Mouse (Mus musculus): ENCODE data around the gene Slc31a1.

Slc31a1 gene

GRCm38 (mm10) chr4:62407730-62408582 lies 47.4 kb downstream of the Slc31a1 start:
- peak; percentile 23 for DNase-seq (ENCODE audit: low read depth, low spot score)

GRCm38 (mm10) chr4:62408601-62409282 lies 48.2 kb downstream of the Slc31a1 start, which contains the start of the genes Cdc26 and Prpf4:
Cdc26 (minus strand) TSS chr4:62408642.
Prpf4 (plus strand) TSS chr4:62408797.
- DNase-seq (ENCODE audit: low read depth, low spot score), result peak; percentile 97

DNA sequence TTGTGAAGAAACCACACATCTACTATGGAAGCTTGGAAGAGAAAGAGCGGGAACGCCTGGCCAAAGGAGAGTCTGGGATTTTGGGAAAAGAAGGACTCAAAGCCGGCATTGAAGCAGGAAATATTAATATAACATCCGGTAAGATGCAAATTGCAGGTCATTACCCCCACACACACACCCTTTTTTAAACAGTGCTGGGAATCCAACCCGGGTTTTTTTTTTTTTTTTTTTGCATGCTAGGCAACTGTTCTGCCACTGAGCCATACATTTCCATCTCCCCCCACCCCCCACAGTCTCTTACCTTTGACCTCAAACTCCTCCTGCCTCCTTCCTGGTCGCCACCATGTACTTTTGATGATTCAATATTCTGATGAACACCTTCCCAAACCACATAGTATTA lies 49.1 kb downstream of the Slc31a1 start:
- DNase-seq (ENCODE audit: low read depth, low spot score), result no peak

DNA sequence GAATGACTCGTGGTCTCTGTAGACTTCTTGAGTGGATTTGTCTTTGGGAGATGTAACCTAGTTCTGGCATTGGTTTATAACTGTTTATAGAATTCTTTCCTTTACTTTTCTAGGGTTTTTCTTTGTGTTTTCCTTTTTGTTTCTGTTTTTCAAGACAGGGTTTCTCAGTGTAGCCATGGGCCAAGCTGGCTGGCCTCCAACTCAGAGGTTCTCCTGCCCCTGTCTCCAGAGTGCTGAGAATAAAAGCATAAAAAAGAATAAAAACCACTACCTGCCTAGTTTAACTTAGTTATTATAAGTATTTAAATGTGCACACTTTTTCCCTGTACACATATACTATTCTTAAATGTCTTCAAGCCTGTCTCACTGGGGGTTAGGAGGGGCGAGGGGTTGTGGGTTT lies 49.8 kb downstream of the Slc31a1 start:
- DNase-seq (ENCODE audit: low read depth, low spot score), result no peak

- DNase-seq (ENCODE audit: low read depth, low spot score), result no peak
Observed at GRCm38 (mm10) chr4:62411606-62412005, 51.1 kb downstream of the Slc31a1 start.

- no peak for DNase-seq (ENCODE audit: low read depth, low spot score)
Observed at GRCm38 (mm10) chr4:62418448-62418847, 57.9 kb downstream of the Slc31a1 start.

GRCm38 (mm10) chr4:62419091-62419490 lies 58.6 kb downstream of the Slc31a1 start:
- DNase-seq (ENCODE audit: low read depth, low spot score), result no peak

DNA sequence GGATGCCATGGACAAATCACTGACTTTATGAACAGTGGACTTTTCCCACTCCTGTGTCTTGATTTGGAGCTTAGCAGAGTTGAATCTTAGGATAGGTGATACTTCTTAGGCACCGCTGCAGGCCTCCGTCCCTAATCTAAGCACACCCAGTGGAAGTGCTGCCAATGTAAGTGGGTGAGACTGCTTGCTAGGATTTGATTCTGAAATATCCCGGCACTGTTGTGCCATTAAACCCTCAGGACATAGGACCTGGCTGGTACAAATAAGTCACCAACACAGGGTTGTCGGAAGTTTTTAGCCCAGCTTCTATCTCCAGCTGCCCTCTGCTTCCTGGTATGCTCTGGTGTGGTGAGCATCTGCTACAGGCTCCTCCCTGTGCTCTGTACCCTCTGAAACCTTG lies 65.4 kb downstream of the Slc31a1 start:
- DNase-seq (ENCODE audit: low read depth, low spot score), result no peak

DNA sequence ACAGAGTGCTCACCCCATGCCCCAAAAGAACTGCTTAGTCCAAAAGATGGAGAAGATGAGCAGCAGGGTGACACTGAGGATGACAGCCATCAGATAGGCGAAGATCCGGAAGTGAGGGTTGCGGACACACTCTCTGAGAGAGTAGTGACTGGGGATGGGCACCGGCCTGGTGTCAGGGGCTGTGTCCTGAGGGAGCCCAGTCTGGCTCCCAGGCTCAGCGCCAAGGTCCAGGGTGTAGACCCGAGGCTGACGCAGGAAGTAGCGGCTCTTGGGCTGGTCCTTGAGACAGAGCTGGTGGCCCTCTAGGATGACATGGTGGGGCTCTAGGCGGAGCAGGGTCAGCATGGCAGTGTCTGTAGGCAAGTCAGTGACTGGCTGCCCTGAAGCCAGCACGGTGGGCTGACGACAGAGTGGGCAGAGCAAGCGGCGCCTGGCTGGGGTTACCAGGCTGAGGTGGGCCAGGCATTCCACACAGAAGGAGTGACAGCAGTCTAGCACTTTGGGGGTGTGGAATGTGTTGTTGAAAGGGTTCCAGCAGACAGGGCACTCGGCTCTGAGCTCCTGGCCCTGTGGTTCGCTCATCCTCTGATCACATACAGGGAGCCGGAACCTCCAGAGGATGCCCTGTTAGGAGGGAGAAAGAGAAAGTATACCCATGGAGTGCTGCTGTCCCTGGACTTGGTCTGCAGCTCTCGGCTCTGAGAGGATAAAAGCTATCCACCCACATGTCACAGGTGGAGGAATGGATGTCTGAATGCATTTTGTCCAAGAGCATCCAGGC lies 67.6 kb downstream of the Slc31a1 start:
- DNase-seq (ENCODE audit: low read depth, low spot score), result no peak

- no peak for DNase-seq (ENCODE audit: low read depth, low spot score)
Observed at GRCm38 (mm10) chr4:62429616-62430015, 69.1 kb downstream of the Slc31a1 start.

DNA sequence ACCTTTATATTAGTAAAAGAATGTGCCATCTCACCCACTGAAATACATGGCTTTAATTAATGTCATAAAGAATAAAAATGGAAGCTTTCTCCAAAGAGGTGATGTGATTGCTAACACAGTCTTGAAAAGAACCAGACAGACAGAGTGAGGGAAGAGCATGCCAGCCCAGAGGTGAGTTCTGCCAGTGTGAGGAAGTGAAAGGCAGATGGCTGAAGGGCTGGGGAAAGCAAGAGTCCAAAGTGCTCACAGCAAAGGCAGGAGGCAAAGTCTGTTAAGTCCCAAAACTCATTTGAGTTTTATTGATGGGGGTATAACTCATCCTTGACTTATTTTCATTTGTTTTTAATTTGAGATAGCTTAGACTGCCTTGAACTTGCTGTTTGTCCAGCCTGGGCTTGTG lies 70.2 kb downstream of the Slc31a1 start:
- DNase-seq (ENCODE audit: low read depth, low spot score), result no peak

DNA sequence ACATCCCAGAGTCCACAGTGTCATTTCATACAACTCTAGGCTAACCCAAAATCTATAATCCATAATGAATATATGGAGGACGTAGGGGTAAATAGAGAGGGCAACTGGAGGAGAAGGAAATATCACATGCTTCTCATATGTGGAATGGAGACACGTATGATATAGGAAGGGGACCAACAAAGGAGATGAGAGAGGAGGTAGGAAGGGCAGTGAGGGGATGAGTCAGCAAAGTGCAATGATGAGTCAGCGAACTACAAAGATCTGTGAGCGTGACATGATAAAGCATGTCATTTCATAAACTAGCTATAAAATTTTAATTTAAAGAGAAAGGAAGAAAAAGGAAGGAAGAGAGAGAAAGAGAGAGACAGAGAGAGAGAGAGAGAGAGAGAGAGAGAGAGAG lies 71.0 kb downstream of the Slc31a1 start:
- DNase-seq (ENCODE audit: low read depth, low spot score), result no peak

DNA sequence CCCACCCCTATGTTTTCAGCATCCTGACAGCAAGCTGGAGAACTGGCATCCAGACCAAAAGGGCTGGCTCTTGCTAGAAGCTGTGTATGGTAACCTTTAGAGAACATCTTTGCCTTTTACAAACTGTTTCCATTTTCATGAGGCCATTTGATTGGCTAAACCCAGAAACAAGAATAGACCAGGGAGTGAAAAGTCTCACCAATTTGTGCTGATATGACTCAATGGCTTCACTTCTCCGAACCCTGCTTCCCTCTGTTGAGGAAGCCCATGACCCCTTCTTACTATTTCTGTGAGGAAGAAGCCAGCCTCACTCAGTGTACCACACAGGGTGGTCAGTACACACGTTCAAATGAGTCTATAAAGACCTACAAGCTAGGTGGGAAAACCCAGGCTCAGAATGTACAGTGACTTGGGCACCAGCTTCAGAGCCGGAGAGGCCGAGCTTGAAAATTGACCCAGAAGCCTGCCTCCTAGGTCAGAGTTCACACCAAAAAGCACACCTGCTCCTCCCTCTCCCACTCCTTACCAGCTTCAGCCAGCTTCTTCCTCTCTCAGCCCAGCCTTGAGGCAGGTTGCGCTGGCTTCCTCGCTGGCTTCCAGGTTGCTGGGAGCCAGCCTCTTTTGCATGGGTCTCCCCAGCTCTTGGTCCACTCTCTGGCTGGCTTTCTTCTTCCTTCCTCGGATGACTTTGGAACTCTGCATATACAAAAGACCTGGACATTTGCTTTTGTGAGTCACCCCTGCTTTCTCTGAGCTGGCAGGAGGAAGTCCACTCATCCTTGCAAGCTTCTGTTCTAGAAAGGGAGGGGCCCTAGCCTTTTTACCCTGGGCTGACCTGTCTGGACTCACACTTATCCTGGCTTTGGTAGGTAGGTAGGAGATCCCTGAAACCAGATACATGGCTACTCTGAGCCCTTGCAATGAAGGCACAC lies 73.7 kb downstream of the Slc31a1 start:
- no peak for DNase-seq (ENCODE audit: low read depth, low spot score)

DNA sequence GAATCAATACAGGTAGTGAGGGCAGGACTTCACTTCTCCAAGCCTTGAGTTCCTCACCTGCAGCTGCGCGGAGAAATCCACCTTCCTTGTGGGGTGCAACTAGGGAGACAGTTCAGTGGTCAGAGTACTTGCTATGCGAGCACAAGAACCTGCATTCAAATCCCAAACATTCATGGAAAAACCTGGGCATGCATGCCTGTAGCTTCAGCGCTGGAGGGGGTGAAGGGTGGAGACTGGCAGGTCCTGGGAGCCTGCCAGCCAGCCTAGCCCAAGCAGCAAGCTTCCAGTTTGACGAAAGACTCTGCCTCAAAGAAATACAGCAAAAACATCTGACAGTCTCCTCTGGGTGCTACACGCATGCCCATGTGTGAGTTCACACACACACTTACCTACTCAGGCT lies 74.6 kb downstream of the Slc31a1 start, which contains the start of gene Rnf183:
Gene Rnf183, minus strand, starts transcription at position 172 of the 400 bp plus-strand sequence.
- DNase-seq (ENCODE audit: low read depth, low spot score), result no peak

DNA sequence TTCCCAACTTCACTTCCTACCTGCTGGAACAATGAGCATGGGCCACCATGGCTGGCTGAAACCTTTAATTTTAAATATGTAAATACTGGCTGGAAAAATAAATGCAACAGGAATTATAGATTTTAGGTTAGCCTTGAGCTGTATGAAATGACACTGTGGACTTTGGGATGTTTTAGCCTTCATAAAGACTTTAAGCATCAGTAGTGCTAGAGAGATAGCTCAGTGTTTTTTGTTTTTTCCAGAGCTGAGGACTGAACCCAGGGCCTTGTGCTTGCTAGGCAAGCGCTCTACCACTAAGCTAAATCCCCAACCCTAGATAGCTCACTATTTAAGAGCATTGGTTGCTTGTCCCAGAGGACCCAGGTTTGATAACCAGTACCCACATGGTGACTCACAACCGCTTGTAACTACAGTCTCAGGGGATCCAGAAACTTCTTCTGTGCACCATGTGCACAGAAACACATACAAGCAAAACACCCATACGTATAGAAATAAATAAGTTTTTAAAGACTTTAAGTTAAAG lies 76.8 kb downstream of the Slc31a1 start:
- no peak for DNase-seq (ENCODE audit: low read depth, low spot score)

DNA sequence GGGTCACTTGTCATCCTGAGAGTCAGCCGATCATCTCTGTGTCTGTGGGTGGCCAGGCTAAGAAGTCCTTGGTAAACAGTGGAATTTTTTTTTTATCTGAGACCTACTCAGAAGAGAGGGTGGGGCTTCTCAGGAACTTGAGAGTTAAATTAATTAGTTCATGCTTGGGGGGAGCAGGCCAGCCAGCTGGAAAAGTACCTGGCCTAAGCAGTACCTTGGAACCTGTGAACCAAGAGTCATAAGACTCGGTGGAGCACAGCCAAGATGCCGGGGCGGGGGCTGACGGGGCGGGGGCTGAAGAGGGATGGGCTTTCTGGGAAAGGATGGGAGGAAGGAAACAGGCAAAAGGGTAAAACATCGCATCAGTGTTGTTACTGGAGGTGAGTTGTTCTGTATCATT lies 77.3 kb downstream of the Slc31a1 start:
- no peak for DNase-seq (ENCODE audit: low read depth, low spot score)

DNA sequence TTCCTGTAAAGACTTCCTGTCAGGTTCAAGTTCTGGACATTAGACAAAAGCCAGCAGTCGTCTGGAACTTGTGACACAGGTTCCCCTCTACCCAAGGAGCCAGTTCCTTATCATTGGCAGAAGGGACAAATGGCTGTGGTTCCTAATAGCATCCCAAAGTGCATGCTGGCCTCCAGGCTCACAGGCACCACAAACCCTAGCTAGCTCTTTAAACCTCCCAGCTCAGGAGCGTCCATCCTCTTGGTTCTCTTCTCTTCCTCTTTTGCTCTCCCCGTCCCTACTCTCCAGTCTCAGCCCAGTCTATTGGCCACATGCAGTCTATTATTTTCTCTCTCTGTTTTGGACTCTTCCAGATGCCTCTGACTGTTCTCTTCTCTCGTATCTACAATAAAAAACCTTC lies 79.3 kb downstream of the Slc31a1 start:
- no peak for DNase-seq (ENCODE audit: low read depth, low spot score)

- no peak for DNase-seq (ENCODE audit: low read depth, low spot score)
Observed at GRCm38 (mm10) chr4:62440544-62440943, 80.0 kb downstream of the Slc31a1 start.

DNA sequence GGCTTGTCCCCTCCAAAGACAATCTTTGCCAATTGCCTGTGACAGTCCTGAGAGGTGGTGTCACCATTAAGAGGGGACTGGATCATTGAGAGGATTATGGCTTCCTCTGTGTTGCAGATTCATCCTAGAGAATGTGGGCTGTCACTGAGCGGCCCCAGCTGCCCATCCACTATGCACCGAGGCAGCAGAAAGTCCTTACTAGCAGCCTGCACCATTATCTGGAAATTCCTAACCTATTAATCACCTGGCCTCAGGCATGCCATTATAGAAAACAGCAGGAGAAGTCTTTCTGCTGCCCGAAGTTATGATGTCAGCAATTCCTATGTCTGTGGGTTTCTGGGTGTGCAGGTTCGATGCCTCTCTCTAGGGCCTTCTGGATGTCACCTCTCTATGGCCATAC lies 80.5 kb downstream of the Slc31a1 start:
- DNase-seq (ENCODE audit: low read depth, low spot score), result no peak
